Mouse (Mus musculus): Measurements from ENCODE around the gene Msh4.

GRCm38 (mm10) chr3:153814026-153814425, 91.9 kb downstream of the Msh4 start:
- TF ChIP-seq GATA1 (IDR thresholded peaks at IDR 0.05; ENCODE audit: borderline replicate concordance, low read length) (no peak), CTCF (IDR thresholded peaks at IDR 0.05; ENCODE audit: low read depth, low read length) (no peak), POLR2AphosphoS5 (IDR thresholded peaks at IDR 0.05; ENCODE audit: insufficient replicate concordance, low read depth, low read length) (no peak), TAL1 (conservative IDR thresholded peaks at IDR 0.05; ENCODE audit: low read depth, low read length) (no peak), GATA2 (IDR thresholded peaks at IDR 0.05; ENCODE audit: borderline replicate concordance, low read depth, low read length) (no peak)
